Mouse (Mus musculus) ES-Bruce4 (cell line): Measurements from ENCODE around the gene Abca4.

ENCODE experiments used
- CTCF ChIP-seq: IDR thresholded peaks from one replicate; pipeline ENCODE4 v1.8.1; 2011; ENCODE audit warnings: low read depth, low read length
- EP300 ChIP-seq: IDR thresholded peaks from 2 replicates; pipeline ENCODE4 v1.6.1; 2011; ENCODE audit warnings: low read depth, low read length; ENCODE audit not compliant: insufficient read depth
- POLR2A ChIP-seq: IDR thresholded peaks from one replicate; pipeline ENCODE4 v1.8.1; 2011; ENCODE audit warnings: low read length; ENCODE audit not compliant: insufficient read depth

DNA sequence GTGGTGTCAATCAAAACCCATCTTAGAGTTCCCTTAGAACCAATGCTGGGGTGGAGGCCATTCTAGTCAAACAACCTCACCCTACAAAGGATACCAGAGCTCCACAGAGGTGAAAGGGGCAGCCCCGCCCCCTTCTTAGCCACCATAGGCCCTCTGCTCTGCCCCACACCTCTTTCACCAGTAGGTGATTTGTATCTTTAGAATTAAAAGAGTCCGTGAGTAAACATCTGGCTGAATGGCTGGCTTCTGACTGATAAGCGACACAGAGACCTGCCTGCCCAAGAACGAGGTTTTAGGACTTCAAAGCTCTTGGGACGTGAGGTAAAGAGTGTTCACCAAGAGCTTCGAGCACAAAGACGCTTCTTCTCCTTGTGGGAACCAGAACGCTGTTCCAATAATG, 62.7 kb downstream of the Abca4 start:
- TF ChIP-seq EP300 = no peak
- no peak for TF ChIP-seq CTCF
- no peak for TF ChIP-seq POLR2A
